Mouse (Mus musculus) induced T-regulatory cell, adult 2 months (primary cell): ENCODE results near the gene Dlgap3.

Experiments used
- DNase-seq: peaks from one replicate; pipeline ENCODE4 v3.0.0-alpha.2; 2012; ENCODE audit warnings: low read depth

The Dlgap3 gene

GRCm38 (mm10) chr4:127174075-127174899, 5.3 kb downstream of the Dlgap3 start:
- no peak for DNase-seq

GRCm38 (mm10) chr4:127174900-127175278, 5.9 kb downstream of the Dlgap3 start:
- no peak for DNase-seq

GRCm38 (mm10) chr4:127177961-127178360, 9.0 kb downstream of the Dlgap3 start:
- DNase-seq, result no peak

- DNase-seq, result no peak
These were observed 9.7 kb downstream of the Dlgap3 start for GRCm38 (mm10) chr4:127178671-127179070.

GRCm38 (mm10) chr4:127179469-127180449, 10.8 kb downstream of the Dlgap3 start:
- no peak for DNase-seq

- DNase-seq, result no peak
These were observed 11.4 kb downstream of the Dlgap3 start for GRCm38 (mm10) chr4:127180450-127180840.

- DNase-seq, result no peak
These were observed 12.0 kb downstream of the Dlgap3 start for GRCm38 (mm10) chr4:127181010-127181409.

GRCm38 (mm10) chr4:127183867-127184266, 14.9 kb downstream of the Dlgap3 start:
- DNase-seq, result no peak

GRCm38 (mm10) chr4:127190921-127191320, 21.9 kb downstream of the Dlgap3 start:
- no peak for DNase-seq

GRCm38 (mm10) chr4:127192704-127193103, 23.7 kb downstream of the Dlgap3 start:
- no peak for DNase-seq

- no peak for DNase-seq
These were observed 24.6 kb downstream of the Dlgap3 start for GRCm38 (mm10) chr4:127193378-127194155.

- no peak for DNase-seq
These were observed 25.7 kb downstream of the Dlgap3 start for GRCm38 (mm10) chr4:127194477-127195269.

- no peak for DNase-seq
These were observed 29.6 kb downstream of the Dlgap3 start for GRCm38 (mm10) chr4:127198609-127199008.

GRCm38 (mm10) chr4:127199406-127199805, 30.4 kb downstream of the Dlgap3 start:
- DNase-seq, result peak; percentile 22

GRCm38 (mm10) chr4:127200164-127200722, 31.2 kb downstream of the Dlgap3 start:
- DNase-seq, result no peak

- no peak for DNase-seq
These were observed 32.0 kb downstream of the Dlgap3 start for GRCm38 (mm10) chr4:127200769-127201617.

GRCm38 (mm10) chr4:127203081-127203480, 34.1 kb downstream of the Dlgap3 start:
- no peak for DNase-seq

- no peak for DNase-seq
These were observed 42.3 kb downstream of the Dlgap3 start for GRCm38 (mm10) chr4:127211318-127211717.

- DNase-seq, result no peak
These were observed 45.5 kb downstream of the Dlgap3 start for GRCm38 (mm10) chr4:127214510-127214909.

GRCm38 (mm10) chr4:127215103-127215502, 46.1 kb downstream of the Dlgap3 start:
- no peak for DNase-seq
